Mouse (Mus musculus): ENCODE measurements around the gene Zmat3. TPM values are rescaled to one million over a fixed set of nuclear protein-coding genes. Genes with fewer than 3 reads are reported as not detected.

Gene Zmat3
- 3.4 TPM in 2 replicates for polyA plus RNA-seq (2015; fragmentation: Nextera tagmentation; extraction: Ambion mirVana)

GRCm38 (mm10) chr3:32365546-32366245 is at the start of gene Zmat3:
TSS of gene Zmat3 (minus strand) at chr3:32366014.

GRCm38 (mm10) chr3:32397461-32398174 is 31.8 kb upstream of the Zmat3 start, which contains the start of gene Pik3ca:
TSS of gene Pik3ca (plus strand) at chr3:32397671.

Other genes with a start within 250 kb of the Zmat3 start
- gene Pik3ca, start 31.7 kb upstream of the Zmat3 start, polyA plus RNA-seq (2015; fragmentation: Nextera tagmentation; extraction: Ambion mirVana), result 8.8 and 10.3 TPM in 2 replicates
- gene Kcnmb3, start 126.2 kb upstream of the Zmat3 start, polyA plus RNA-seq (2015; fragmentation: Nextera tagmentation; extraction: Ambion mirVana), result not detected in 2 replicates
- gene Zfp639, start 144.2 kb upstream of the Zmat3 start, polyA plus RNA-seq (2015; fragmentation: Nextera tagmentation; extraction: Ambion mirVana), result 35.6 and 39.6 TPM in 2 replicates
- gene Mfn1, start 163.5 kb upstream of the Zmat3 start, polyA plus RNA-seq (2015; fragmentation: Nextera tagmentation; extraction: Ambion mirVana), result 18.7 and 29.9 TPM in 2 replicates